Mouse (Mus musculus) retina, embryonic 14.5 days (tissue): ENCODE measurements around the gene Ptgfrn.

Experiments
- DNase-seq: peaks from one replicate; pipeline ENCODE4 v3.0.0-alpha.2; 2015; ENCODE audit warnings: low spot score

Gene Ptgfrn

GRCm38 (mm10) chr3:101116431-101117385 is 6.6 kb upstream of the Ptgfrn start:
- no peak for DNase-seq

- DNase-seq, result no peak
Measured at GRCm38 (mm10) chr3:101112518-101112894, 2.4 kb upstream of the Ptgfrn start.

- no peak for DNase-seq
Measured at GRCm38 (mm10) chr3:101111848-101112517, 1.9 kb upstream of the Ptgfrn start.

GRCm38 (mm10) chr3:101111321-101111720 is 1.2 kb upstream of the Ptgfrn start:
- no peak for DNase-seq

- no peak for DNase-seq
Measured at GRCm38 (mm10) chr3:101110838-101111103, 693 bp upstream of the Ptgfrn start.

- DNase-seq, result peak; percentile 41
Measured at GRCm38 (mm10) chr3:101109558-101110021, 488 bp downstream of the Ptgfrn start.

GRCm38 (mm10) chr3:101108848-101109247 is 1.2 kb downstream of the Ptgfrn start:
- DNase-seq, result peak; percentile 51

- no peak for DNase-seq
Measured at GRCm38 (mm10) chr3:101108282-101108681, 1.8 kb downstream of the Ptgfrn start.

- DNase-seq, result no peak
Measured at GRCm38 (mm10) chr3:101106326-101106725, 3.8 kb downstream of the Ptgfrn start.

GRCm38 (mm10) chr3:101105486-101105885 is 4.6 kb downstream of the Ptgfrn start:
- no peak for DNase-seq

- no peak for DNase-seq
Measured at GRCm38 (mm10) chr3:101104883-101105282, 5.2 kb downstream of the Ptgfrn start.

GRCm38 (mm10) chr3:101103770-101104169 is 6.3 kb downstream of the Ptgfrn start:
- no peak for DNase-seq

GRCm38 (mm10) chr3:101102106-101102505 is 8.0 kb downstream of the Ptgfrn start:
- no peak for DNase-seq

- DNase-seq, result no peak
Measured at GRCm38 (mm10) chr3:101101184-101101583, 8.9 kb downstream of the Ptgfrn start.

GRCm38 (mm10) chr3:101099701-101100357 is 10.2 kb downstream of the Ptgfrn start:
- DNase-seq, result no peak

GRCm38 (mm10) chr3:101098073-101098472 is 12.0 kb downstream of the Ptgfrn start:
- no peak for DNase-seq

GRCm38 (mm10) chr3:101097146-101097800 is 12.8 kb downstream of the Ptgfrn start:
- DNase-seq, result no peak

- no peak for DNase-seq
Measured at GRCm38 (mm10) chr3:101095761-101096449, 14.2 kb downstream of the Ptgfrn start.

- no peak for DNase-seq
Measured at GRCm38 (mm10) chr3:101092202-101092601, 17.9 kb downstream of the Ptgfrn start.

GRCm38 (mm10) chr3:101086584-101087445 is 23.3 kb downstream of the Ptgfrn start:
- DNase-seq, result no peak

GRCm38 (mm10) chr3:101080925-101081324 is 29.2 kb downstream of the Ptgfrn start:
- no peak for DNase-seq
